Mouse (Mus musculus): ENCODE measurements around the gene Vav3. TPM values are rescaled to one million over a fixed set of nuclear protein-coding genes. Genes with fewer than 3 reads are reported as not detected.

Gene Vav3
- polyA plus RNA-seq, 1 experiment: 4.5 TPM

DNA sequence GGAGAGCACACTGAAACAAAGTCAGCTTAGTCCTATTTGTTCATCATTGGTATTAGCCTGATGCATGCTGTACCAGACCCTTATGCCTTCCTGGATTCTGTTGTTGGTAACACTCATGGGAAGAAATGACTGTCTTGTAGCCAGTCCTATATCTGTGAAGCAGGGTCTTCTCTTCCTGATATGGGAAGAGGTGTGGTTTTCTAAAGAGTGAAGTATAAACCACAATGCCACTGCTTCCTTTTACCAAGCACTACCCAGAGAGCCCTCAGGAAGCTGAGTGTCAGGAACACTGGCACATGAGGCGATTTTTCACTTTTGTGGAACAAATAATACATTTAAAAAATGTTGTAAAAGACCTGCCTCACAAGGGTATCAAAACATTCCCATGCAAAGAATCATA, 231.0 kb downstream of the Vav3 start:
- no peak for DNase-seq (ENCODE audit: extremely low spot score in 1 of 2, low spot score in 1 of 2)

DNA sequence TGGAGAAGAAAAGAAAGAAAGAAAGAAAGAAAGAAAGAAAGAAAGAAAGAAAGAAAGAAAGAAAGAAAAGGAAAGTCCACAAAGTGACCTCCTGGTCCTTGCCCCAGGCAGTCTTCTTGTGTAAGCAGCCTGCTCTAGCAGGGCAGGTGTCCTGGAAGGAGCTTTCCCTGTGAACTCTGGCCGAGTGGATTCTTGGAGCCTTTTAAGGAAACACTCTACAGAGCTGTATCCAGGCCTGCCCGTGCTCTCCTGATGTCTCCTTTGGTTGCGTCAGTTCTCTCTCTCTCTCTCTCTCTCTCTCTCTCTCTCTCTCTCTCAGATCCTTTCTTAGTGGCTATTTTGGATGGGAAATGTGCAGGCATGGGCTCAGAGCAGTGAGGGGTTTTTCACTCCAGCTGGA, 232.4 kb downstream of the Vav3 start:
- DNase-seq (ENCODE audit: extremely low spot score in 1 of 2, low spot score in 1 of 2): no peak

DNA sequence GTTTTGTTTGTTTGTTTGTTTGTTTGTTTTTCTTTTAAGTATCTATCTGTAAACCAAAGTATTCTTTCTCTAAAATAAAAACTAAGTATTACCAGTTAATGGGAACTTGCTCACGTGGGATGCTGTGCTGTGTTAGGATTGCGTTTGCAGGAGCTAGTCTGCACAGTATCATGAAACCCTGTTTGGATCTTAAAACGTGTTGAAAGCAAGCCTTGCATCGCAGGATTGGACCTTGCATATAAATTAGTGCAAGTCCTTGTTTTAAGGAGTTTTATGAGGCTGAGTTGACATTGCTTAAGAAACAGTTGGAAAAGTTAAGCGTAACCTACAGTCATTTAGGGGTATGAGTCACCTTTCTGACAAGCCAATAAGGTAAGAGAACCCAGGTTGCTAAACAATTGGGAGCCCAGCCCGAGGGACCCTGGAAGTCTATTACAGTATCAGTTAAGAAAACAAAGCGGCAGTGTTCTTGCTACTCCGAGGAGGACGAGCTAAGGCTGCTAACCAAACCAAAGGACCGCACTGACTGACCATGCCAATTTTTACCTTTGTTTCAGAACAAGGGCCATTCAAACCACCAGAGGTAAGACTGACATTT, 233.2 kb downstream of the Vav3 start:
- DNase-seq (ENCODE audit: extremely low spot score in 1 of 2, low spot score in 1 of 2): no peak

DNA sequence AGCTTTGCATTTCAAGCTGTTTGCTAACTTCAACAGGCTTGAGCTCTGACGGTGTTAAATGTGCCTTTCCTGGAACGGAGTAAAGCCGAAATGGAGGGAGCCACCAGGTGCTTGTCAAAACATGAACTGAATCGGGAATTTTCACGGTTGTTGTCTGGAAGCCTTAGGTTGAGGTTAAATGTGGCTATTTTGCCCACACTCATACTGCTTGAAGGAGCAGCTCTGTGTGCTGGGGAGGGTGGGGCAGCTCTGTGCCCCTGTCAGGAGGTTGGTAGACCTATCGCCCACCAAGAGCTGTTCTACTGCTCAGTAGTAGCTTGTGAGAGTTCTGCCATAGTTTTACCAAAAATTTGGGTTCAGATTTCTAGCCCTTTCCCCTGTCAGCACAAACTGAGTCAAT, 233.7 kb downstream of the Vav3 start:
- DNase-seq (ENCODE audit: extremely low spot score in 1 of 2, low spot score in 1 of 2): no peak

DNA sequence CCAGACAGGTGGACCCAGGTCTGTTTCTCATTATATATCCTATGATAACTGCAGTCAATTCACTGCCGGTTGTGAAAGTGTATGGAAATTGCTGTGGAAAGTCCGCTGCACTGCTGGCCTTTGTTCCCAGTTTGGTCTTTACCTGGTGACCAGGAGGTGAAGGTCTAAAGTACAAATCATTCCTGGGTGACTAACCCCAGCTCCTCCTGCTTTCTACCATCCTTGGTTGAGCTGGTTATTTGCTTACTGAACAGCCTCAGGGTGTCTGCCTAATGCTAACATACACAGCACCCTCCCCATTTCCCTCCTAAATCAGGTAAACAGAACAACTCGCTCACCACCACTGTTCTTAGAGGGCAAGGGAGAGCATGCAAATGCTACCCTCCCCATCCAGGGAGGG, 237.9 kb downstream of the Vav3 start:
- no peak for DNase-seq (ENCODE audit: extremely low spot score in 1 of 2, low spot score in 1 of 2)

DNA sequence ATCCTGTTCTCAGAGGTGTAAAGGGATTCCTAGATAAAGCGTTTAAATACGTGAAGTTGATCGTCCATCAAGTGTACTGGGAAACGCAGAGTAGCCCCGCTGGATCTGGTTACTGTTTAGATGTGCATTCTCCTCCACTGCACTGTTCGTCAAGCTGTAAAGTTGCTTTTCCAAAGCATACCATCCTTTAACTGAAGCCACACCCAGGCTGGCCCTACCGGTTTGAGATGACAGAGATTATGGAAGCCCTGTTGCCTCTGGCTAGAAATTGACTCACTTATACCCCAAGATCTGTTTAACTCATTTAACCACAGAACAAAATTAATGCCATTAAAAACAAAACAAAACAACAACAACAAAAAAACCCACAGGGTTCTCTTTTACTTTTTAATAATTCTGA, 238.5 kb downstream of the Vav3 start:
- no peak for DNase-seq (ENCODE audit: extremely low spot score in 1 of 2, low spot score in 1 of 2)

DNA sequence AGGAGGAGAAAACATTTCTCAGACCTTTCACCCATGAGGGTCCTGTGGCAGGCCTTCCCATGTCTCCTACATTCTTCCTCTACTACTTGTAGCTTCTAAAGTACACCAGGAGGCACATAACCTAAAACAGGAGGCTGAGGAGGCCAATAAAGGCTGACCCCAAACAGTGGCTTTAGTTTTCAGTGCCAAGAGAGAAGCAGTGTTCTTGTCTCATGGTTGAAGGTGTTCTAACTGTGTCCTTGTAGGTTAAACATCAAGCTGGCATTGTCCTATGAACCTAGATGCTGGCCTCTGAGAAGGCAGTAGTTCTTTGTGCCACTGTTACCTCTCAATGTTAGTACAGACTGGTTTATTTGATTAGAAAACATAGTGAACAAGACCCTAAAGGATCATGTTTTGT, 245.5 kb downstream of the Vav3 start:
- no peak for DNase-seq (ENCODE audit: extremely low spot score in 1 of 2, low spot score in 1 of 2)

DNA sequence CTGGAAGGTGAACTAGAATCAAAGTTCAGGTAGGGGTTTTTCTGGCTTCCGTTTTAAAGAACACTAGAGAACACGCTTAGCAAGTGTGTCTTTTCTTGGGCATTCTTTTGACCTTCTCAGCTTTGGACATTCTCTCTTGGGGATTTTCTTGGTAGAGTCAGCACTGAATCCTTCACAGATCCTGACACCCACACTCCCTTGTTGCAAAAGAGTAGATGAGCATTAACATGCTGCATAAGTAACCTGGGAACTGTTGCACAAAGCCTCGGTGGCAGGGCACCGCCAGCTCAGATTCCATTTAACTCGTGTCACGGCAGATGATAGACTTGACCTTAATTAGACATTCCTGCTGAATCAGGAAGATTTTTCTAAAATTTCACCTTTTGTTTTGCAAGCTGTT, 252.5 kb downstream of the Vav3 start:
- peak in 1 of 2 experiments; percentile 16 for DNase-seq (ENCODE audit: extremely low spot score in 1 of 2, low spot score in 1 of 2)

DNA sequence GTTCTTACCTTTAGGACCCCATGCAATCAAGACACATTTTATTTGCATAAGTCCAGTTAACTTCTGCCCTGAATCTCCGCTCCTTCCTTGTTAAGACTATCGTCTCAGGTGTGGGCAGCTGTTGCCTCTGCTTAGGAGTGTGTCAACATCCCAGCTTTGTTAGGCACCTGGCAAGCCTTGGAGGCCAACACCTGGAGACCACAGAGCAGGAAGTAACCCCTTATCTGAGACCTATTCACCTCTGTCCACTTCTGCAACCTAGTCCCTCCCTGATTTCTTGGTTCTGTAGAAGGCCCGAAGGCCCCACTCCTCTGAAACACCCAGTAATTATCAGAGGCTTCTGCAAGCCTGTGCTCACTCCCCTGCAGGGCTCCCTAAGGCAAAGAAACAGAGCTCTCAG, 255.6 kb downstream of the Vav3 start:
- no peak for DNase-seq (ENCODE audit: extremely low spot score in 1 of 2, low spot score in 1 of 2)

DNA sequence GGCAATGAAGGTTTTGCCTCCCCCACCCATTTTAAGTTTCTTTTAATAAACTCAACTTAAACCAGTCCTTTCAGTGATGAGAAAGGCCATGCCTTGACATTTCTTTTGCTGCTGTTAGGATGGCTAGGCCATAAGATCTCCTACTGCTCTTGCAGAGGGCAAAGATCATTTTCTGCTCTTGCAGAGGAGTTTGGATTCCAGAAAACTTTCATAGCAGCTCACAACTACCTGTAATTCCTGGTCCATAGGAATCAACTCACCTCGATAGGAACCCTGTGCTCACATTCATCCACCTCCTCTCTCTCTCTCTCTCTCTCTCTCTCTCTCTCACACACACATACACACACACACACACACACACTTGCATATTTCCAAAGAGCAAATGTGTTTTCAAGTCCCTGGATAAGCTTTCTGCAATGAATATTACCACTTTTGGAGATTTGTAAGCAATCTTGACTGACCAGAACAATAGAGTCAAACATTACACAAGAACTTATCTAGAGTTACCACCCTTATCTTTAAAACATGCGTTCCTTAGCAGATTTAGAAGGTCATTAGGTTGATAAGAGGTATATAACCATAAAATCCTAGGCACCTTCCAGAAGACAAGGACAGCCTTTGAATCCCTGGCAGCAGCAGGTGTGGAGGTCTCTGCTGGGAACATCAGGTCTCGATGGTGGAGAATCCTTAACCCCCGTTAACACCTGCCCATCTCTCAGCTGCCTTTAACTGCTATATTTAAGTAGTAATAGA, 260.4 kb downstream of the Vav3 start:
- DNase-seq (ENCODE audit: extremely low spot score in 1 of 2, low spot score in 1 of 2): no peak

DNA sequence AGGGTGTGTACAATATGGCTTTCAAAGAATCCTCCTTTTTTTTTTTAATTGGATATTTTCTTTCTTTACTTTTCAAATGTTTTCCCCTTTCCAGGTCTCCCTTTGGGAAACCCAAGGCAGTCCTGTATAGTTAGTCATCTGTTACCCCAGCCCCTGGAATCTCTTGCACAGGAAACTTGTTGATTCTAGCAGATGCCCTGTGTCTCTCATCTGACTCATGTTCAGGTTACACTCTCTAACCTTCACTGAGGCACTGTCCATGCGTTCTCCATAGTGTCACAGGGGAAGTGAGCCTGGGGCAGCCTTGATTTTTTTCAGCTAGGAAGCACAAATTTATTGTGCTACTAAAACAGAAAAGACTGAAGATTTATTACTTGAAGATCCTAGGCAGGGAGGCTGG, 262.3 kb downstream of the Vav3 start:
- no peak for DNase-seq (ENCODE audit: extremely low spot score in 1 of 2, low spot score in 1 of 2)

DNA sequence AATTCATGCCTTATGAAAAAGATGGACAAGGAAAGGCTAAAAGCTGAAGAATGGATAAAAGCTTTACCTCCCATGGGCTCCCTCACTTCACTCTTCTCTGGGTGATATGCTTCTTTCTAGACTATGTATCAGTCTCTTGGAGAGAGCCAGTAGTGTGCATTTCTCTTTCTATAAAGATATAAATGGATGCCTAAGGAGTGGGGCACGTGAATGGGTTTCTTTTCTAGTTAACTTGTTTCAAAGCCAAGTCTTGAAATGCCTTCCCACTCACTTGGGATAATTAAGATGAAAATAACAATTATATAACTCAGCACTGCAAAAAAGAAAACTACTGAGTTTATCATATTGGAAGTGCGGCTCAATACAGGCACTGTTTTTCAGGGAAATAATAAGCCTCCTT, 265.7 kb downstream of the Vav3 start:
- peak in 1 of 2 experiments; percentile 31 for DNase-seq (ENCODE audit: extremely low spot score in 1 of 2, low spot score in 1 of 2)

DNA sequence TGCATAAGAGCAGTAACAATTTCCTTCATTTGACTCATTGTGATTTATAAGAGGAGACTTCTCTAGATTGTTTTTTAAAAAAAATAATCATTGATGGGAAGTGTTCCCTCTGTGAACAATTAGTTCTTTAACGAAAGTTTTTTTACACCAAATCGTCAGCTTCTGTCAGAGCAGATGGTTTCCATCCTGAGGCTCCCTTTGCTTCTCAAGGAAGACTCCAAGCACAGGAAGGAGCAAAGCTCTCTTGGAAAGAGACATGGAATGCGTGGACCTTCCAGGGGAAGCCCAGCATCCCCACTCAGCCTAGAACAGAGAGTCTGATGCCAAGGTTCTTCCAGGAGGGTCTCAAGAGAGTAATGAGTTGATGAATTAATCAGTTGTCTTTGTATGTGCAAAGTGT, 281.3 kb downstream of the Vav3 start:
- DNase-seq (ENCODE audit: extremely low spot score in 1 of 2, low spot score in 1 of 2): no peak

DNA sequence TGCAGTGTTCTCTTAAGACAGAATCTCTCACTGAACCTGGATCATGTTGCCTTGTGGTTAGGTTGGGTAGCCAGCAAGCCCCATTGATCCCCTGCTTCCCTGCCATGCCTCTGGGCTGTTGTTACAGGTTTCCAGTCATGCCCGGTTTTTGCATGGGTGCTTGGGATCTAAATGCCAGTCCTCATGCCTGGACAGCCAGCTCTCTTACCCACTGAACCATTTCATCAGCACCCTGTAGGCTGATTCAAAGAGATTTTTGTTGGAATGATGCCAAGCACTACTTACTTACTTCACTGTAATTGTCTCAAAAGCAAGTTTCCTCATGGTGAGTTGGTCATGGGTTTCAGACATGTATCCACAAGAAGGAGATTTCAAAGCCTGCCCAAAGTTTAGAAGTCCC, 281.9 kb downstream of the Vav3 start:
- no peak for DNase-seq (ENCODE audit: extremely low spot score in 1 of 2, low spot score in 1 of 2)

DNA sequence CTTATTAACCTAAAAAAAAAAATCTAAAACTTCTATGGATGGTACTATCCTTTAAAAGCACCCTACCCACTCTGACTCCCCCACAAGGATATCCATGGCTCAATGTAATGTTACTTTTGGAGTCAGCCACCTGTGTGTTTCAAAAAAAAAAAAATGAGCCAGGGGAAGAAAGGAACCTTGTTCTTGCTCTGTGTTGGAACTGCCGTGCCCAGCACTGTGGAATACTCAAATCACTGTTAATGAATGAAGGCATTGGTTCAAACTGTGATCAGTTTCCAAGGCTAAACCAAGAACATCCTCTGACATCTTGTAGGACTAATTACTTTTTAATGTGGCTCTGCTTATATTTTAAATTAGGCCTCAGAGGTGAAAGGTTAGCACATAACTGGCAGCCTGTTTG, 282.4 kb downstream of the Vav3 start:
- no peak for DNase-seq (ENCODE audit: extremely low spot score in 1 of 2, low spot score in 1 of 2)

DNA sequence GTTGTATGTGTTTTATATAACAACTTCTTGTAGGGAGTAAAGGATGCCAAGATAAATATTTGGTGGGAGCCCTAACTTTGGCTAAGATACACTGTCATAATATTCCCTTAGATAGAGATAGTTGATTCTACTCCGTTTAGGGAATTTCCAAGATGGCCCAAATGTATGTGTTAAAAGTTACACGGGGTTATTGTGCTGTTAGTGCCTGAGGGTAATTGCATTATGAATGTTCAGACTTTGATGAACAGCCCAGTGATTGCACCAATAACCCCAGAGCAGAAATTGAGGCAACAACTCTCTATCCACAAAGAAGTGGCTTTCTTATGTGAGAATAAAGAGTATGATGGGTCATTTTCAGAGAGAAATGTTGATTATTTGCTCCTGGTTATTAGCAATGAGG, 283.3 kb downstream of the Vav3 start:
- no peak for DNase-seq (ENCODE audit: extremely low spot score in 1 of 2, low spot score in 1 of 2)

DNA sequence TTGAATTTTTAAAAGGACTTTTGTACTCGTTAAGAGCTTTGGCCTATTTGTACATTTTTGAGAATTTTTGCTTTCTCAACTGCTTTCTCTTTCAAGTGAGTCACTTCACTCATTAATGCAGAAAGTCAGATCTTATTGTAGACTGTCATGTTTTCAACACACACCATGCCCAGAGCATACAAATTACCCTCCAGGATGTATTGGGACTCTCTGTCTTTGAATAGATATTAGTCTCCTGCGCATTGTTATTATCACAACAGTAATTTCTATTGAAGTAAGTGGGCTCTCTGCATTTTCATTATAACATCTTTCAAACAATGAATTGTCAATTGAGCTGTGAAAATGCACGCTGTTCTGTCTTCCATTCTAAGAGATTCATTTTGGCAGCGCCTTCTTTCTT, 295.6 kb downstream of the Vav3 start:
- DNase-seq (ENCODE audit: extremely low spot score in 1 of 2, low spot score in 1 of 2): no peak

DNA sequence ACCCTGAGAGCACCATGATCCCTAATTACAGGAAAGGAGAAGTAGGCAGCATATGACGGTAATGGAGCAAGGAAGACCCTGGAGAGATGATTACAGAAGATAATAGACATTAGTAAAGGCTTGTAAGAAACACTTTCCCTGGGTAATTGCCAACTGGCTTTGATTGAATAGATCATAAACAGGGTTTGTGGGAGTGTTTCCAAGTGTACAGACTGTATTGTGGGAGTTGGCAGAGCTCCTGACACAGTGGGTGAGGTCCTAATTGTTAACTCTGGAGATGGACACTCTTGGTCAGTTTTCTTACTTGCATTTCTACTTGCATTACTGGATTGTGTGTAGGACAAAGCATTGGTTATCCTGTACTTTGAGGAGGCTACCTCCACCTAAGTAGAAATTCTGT, 298.9 kb downstream of the Vav3 start:
- no peak for DNase-seq (ENCODE audit: extremely low spot score in 1 of 2, low spot score in 1 of 2)

DNA sequence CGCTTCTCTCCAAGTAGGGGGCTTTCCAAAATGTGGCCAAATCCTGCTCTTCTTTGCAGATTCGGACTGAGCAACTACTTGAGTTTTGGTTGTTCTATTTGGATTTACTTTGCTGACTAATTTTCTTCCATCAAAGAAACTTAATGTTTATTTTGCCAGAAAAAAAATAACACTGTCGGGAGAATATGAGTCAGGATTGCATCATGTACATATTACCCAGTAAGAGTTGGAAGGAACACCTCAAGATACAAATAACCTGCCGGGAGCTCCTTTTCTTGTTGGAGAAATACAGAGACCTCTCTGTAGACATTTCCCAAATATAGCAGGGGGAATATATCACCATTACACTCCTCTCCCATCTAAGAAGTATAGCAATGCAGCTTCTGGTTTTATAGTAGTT, 300.3 kb downstream of the Vav3 start:
- DNase-seq (ENCODE audit: extremely low spot score in 1 of 2, low spot score in 1 of 2): no peak

DNA sequence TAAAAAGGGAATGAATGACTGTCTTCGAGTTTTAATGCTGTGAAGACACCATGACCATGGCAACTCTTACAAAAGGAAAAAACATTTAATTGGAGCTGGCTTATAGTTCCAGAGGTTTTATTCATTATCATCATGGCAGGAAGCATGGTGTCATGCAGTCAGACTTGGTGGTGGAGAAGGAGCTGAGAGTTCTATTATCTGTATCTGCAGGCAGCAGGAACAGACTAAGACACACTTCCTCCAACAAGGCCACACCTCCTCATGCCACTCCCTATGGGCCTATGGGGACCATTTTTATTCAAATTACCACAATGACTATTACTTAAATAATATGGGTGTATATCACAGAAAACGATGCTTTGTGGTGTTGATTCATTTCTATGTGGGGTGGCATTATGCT, 307.8 kb downstream of the Vav3 start:
- DNase-seq (ENCODE audit: extremely low spot score in 1 of 2, low spot score in 1 of 2): no peak

DNA sequence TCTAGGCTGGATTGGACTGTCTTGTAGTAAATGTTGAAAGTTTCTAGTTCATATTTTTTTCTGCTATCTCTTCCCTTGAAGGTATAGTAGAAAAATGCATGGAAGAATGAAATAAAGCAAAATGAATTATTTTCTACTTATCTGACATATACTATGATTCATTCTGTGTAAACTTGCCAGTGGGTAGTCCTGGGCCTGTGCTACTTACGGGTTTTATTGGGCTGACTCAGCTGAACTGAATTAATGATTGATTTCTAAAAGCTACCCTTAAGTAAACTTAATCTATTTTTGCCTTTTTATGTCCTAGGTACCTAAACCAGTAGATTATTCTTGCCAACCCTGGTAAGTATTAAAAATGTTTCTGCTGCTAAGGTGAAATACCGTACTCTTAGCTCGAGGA, 311.0 kb downstream of the Vav3 start:
- DNase-seq (ENCODE audit: extremely low spot score in 1 of 2, low spot score in 1 of 2): no peak

DNA sequence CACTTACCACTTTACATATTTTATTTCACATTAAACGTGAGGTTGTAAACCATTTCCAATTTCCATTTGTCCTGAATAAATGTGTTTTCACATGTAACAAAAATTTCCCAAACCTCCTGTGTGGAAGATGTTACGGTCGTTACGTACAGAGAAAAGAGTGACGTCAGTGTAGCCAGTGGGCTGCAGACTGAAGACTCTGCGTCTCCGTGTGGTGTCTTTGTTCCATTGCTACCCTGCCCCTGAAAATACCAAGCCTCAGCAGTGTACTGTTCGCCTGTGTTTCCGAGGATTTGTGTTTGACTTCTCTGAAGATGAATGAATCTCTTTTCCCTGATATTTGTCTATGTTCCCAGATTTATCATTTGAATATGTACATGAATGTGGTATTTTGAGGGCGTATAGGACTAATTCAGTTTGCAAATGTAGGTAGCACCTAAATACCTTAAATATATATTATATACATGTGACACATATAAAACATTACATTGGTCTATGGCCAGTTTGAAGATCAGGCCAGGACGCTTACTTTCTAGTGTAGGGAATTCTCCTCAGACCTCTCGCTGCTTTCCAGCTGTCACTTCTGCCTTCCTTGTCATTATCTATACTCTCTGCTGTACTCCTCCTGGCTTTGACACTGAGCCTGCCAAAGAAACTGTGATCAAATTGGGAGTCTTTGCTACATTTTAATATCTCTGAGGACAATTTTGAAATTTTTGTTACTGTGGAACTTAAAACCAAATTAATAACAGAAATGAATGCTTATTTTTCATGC, 312.6 kb downstream of the Vav3 start:
- DNase-seq (ENCODE audit: extremely low spot score in 1 of 2, low spot score in 1 of 2): no peak

All from frontal cortex, adult 2 months (tissue).